Mouse (Mus musculus): ENCODE data around the gene Spata20.

Gene Spata20

GRCm38 (mm10) chr11:94451091-94451773 is 34.7 kb downstream of the Spata20 start:
- CTCF ChIA-PET, result interaction anchor here (0.5 kb wide), 1 partner anchor 52 kb away, joined by 6 read pairs; no protein-coding TSS in a partner anchor

GRCm38 (mm10) chr11:94449886-94450285 is 36.1 kb downstream of the Spata20 start:
- CTCF ChIA-PET, result interaction anchor here (0.6 kb wide), 1 partner anchor 11 kb away, joined by 14 read pairs; no protein-coding TSS in a partner anchor

- CTCF ChIA-PET, result no interaction called here
Measured at GRCm38 (mm10) chr11:94449239-94449638, 36.7 kb downstream of the Spata20 start.

- CTCF ChIA-PET, result no interaction called here
Measured at GRCm38 (mm10) chr11:94447017-94447416, 39.0 kb downstream of the Spata20 start.

- CTCF ChIA-PET, result no interaction called here
Measured at GRCm38 (mm10) chr11:94445300-94445699, 40.7 kb downstream of the Spata20 start.

- CTCF ChIA-PET, result no interaction called here
Measured at GRCm38 (mm10) chr11:94444829-94445228, 41.1 kb downstream of the Spata20 start.

GRCm38 (mm10) chr11:94441752-94442151 is 44.2 kb downstream of the Spata20 start:
- CTCF ChIA-PET, result no interaction called here

GRCm38 (mm10) chr11:94441122-94441521 is 44.9 kb downstream of the Spata20 start:
- CTCF ChIA-PET, result no interaction called here

GRCm38 (mm10) chr11:94440421-94440820 is 45.6 kb downstream of the Spata20 start:
- CTCF ChIA-PET, result no interaction called here

- CTCF ChIA-PET, result no interaction called here
Measured at GRCm38 (mm10) chr11:94429011-94429651, 56.8 kb downstream of the Spata20 start.
